Mouse (Mus musculus) c-Kit-positive CD71-positive TER-119-positive erythroid progenitor cells, embryonic 14.5 days (primary cell): Measurements from ENCODE around the gene Dpy19l2.
"Not testable (repeated sequence)": the region's sequence is repeated elsewhere in the genome, so short reads cannot be mapped to it uniquely, and the experiment has no call there.

Experiments
- DNase-seq: peaks from one replicate; pipeline ENCODE4 v3.0.0-alpha.2; 2013; ENCODE audit warnings: low spot score

The Dpy19l2 gene

GRCm38 (mm10) chr9:24695700-24696404 lies at the start of gene Dpy19l2:
TSS of gene Dpy19l2 (minus strand) at chr9:24696293.
- no peak for DNase-seq

GRCm38 (mm10) chr9:24744958-24745357 lies 48.9 kb upstream of the Dpy19l2 start:
- no peak for DNase-seq

- DNase-seq: no peak
These were observed 5.2 kb upstream of the Dpy19l2 start for GRCm38 (mm10) chr9:24701246-24701645.

GRCm38 (mm10) chr9:24696405-24696778 lies 299 bp upstream of the Dpy19l2 start:
- no peak for DNase-seq

GRCm38 (mm10) chr9:24637341-24637740 lies 58.8 kb downstream of the Dpy19l2 start:
- not testable (repeated sequence) for DNase-seq

- DNase-seq: no peak
These were observed 71.2 kb downstream of the Dpy19l2 start, which contains the start of gene Cypt4 for GRCm38 (mm10) chr9:24624896-24625295. TSS of gene Cypt4 (plus strand) at chr9:24625196.

- no peak for DNase-seq
These were observed 157.9 kb downstream of the Dpy19l2 start for GRCm38 (mm10) chr9:24538159-24538558.

- DNase-seq: peak; percentile 33
These were observed 179.4 kb downstream of the Dpy19l2 start for GRCm38 (mm10) chr9:24516575-24517139.

GRCm38 (mm10) chr9:24514078-24514469 lies 182.0 kb downstream of the Dpy19l2 start:
- no peak for DNase-seq

GRCm38 (mm10) chr9:24513290-24514077 lies 182.6 kb downstream of the Dpy19l2 start:
- DNase-seq: no peak

GRCm38 (mm10) chr9:24512121-24512539 lies 184.0 kb downstream of the Dpy19l2 start:
- DNase-seq: no peak

GRCm38 (mm10) chr9:24511371-24512120 lies 184.5 kb downstream of the Dpy19l2 start:
- no peak for DNase-seq

- DNase-seq: no peak
These were observed 187.2 kb downstream of the Dpy19l2 start for GRCm38 (mm10) chr9:24508880-24509279.
